Mouse (Mus musculus) liver, embryonic 16.5 days (tissue): ENCODE measurements around the gene Map3k21. TPM values are rescaled to one million over a fixed set of nuclear protein-coding genes. Genes with fewer than 3 reads are reported as not detected.

ENCODE experiments used
- ATAC-seq: fragments of 200-750 bp; cut with Nextera tagmentation; 2 replicates; pipeline ENCODE4 v1.8.0; 2017; ENCODE audit warnings: low read depth, mild to moderate bottlenecking, moderate number of reproducible peaks, moderate library complexity
- H3K27ac ChIP-seq: fragments of 300-500 bp; sonication (generic); 2 replicates; pipeline ENCODE4 v1.5.1; 2014; ENCODE audit warnings: mild to moderate bottlenecking, low read length
- H3K27me3 ChIP-seq: fragments of 300-500 bp; sonication (generic); 2 replicates; pipeline ENCODE4 v1.6.1; 2014; ENCODE audit warnings: low read depth, low read length, mixed read lengths; ENCODE audit not compliant: control insufficient read depth, insufficient read depth
- H3K36me3 ChIP-seq: fragments of 300-500 bp; sonication (generic); 2 replicates; pipeline ENCODE4 v1.6.1; 2014; ENCODE audit warnings: mild to moderate bottlenecking; ENCODE audit not compliant: control insufficient read depth, insufficient read depth
- H3K4me1 ChIP-seq: fragments of 300-500 bp; sonication (generic); 2 replicates; pipeline ENCODE4 v1.6.1; 2014; ENCODE audit warnings: low read depth, low read length, mixed read lengths; ENCODE audit not compliant: control insufficient read depth
- H3K4me2 ChIP-seq: fragments of 300-500 bp; sonication (generic); 2 replicates; pipeline ENCODE4 v1.6.1; 2014; ENCODE audit warnings: low read depth, low read length, mixed read lengths
- H3K4me3 ChIP-seq: fragments of 300-500 bp; sonication (generic); 2 replicates; pipeline ENCODE4 v1.5.1; 2014; ENCODE audit warnings: low read depth, mild to moderate bottlenecking, low read length
- H3K9ac ChIP-seq: fragments of 300-500 bp; sonication (generic); 2 replicates; pipeline ENCODE4 v1.6.1; 2014; ENCODE audit warnings: low read depth, low read length
- H3K9me3 ChIP-seq: fragments of 300-500 bp; sonication (generic); replicated peaks from 2 replicates; pipeline ENCODE4 v1.6.1; 2016; ENCODE audit warnings: low read length; ENCODE audit not compliant: control insufficient read depth
- WGBS: fragments of 180-500 bp; shearing (Covaris S2); extraction: QIAGEN DNeasy Blood & Tissue Kit; methylation state at CpG from one replicate; pipeline ENCODE4 v1.1.7; 2014; ENCODE audit not compliant: insufficient replicate concordance; 5-methylcytosine and 5-hydroxymethylcytosine counted together
- polyA plus RNA-seq: library from polyadenylated mRNA; unstranded; fragments of >200 nt; fragmentation: Nextera tagmentation; extraction: Ambion mirVana; gene quantifications from 2 replicates; pipeline ENCODE4 v1.2.1, GENCODE M21; 2015

Gene Map3k21
- polyA plus RNA-seq, 1 experiment from 2014 or later, result 0.21 TPM

DNA sequence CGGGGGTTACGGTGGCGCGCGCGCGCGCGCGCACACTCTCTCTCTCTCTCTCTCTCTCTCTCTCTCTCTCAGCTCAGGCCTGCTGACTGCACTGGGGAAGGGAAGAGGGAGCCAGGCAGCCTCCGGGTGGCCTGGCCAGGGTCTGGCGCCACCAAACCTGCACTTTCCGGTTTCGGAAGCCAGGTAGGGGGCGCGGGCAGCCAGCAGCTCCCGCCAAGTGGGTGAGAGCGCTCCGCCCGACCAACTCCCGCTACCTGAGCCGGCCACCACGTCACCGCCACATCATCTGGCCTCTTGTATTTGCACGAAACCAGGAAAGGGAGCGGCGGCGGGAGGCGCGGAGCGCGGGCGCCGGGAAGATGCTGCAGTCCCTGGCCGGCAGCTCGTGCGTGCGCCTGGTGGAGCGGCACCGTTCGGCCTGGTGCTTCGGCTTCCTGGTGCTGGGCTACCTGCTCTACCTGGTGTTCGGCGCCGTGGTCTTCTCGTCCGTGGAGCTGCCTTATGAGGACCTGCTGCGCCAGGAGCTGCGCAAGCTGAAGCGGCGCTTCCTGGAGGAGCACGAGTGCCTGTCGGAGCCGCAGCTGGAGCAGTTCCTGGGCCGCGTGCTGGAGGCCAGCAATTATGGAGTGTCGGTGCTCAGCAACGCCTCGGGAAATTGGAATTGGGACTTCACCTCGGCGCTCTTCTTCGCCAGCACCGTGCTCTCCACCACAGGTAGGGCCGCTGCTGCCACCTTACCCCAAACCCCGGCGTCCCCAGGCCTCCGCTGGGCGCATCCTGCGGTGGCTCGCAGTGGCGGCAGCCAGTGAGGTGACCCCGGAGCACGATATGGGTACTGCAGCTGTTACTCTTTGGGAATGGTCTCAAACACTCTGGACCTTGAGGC is 85.1 kb downstream of the Map3k21 start, which contains the start of gene Kcnk1:
TSS of gene Kcnk1 (plus strand) at position 70 of the 886 bp plus-strand sequence.
- no peaks in the 10 kb centered on the region for H3K9me3 ChIP-seq
- H3K4me2 ChIP-seq, result peak within 1 kb of the TSS; percentile 19
- no peak for ATAC-seq
- peaks cover 39% of the 10 kb centered on the region for H3K27me3 ChIP-seq
- no peaks in the 10 kb centered on the region for H3K36me3 ChIP-seq
- no peak within 1 kb of the TSS for H3K9ac ChIP-seq
- 1% methylated on average over 73 of the region's 73 CpGs for WGBS
- H3K4me3 ChIP-seq, result peak within 1 kb of the TSS; percentile 23; the same call in 1 of the 2 replicates
- no peak within 1 kb of the TSS for H3K27ac ChIP-seq
- no peaks in the 10 kb centered on the region for H3K4me1 ChIP-seq

DNA sequence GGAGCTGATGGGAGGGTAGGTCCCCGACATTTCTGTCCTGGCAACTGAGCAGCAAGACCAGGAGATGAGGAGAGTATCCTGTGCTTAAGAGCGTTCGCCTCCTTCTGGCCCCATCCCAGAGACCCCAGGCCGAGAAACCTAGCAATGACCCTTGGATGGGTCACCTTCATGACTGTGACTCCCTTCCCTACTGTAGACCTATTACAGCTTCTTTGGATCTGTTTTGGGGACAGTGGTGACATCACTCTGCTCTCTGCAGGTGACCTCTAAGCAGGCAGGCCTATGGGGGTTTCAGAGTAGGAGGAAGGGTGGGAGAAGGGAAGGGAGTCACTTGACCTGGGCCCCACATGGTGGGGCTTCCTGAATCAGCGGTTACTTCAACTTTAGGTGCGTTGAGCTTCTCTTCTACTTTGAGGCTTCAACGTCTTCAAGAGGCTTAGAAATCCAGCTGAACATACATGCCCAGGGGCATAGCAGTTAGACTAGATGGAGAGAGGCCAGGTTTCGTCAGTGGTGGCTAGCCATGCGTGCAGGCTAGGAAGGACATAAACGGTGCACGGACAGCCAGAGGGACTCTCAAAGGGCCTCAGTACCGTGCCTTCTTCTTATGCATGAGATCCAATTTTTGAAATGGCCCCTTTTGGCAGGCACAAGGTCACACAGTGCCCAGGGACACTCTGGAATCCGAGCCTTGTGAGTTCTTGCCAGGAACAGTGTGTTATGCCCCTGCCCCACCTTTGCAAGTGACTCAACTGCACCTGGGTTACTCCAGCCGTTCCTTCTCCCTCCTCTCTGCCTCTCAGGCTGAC is 86.0 kb downstream of the Map3k21 start:
- ATAC-seq, result no peak
- Histone ChIP-seq H3K9ac (no peak overlapping the region), H3K4me2 (no peak overlapping the region), H3K27ac (no peak overlapping the region), H3K4me1 (no peaks in the 10 kb centered on the region), H3K9me3 (no peaks in the 10 kb centered on the region), H3K27me3 (peaks cover 39% of the 10 kb centered on the region), H3K36me3 (no peaks in the 10 kb centered on the region), H3K4me3 (no peak overlapping the region)
- WGBS, result 17% methylated on average over 14 of the region's 14 CpGs

DNA sequence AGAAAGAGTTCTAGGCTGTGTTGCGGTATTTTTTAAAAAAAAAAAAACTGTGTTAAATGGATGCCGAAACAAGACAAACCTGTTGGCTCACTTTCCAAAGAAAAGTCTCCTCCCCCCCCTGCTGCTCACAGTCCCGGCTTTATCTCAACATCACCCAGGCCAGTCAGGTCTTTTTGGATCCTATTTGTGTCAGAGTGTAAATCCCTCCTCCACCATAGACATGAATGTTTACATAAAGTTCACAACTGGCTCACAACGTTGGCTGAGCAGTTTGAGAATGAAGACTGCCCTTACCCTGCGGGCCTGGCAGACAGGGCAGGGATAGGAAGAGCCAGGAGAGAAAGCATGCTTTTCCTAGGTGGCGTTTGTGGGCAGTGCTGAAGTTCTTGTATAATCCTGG is 86.7 kb downstream of the Map3k21 start:
- ATAC-seq, result no peak
- Histone ChIP-seq H3K4me1 (no peaks in the 10 kb centered on the region), H3K4me2 (no peak overlapping the region), H3K4me3 (no peak overlapping the region), H3K27ac (no peak overlapping the region), H3K9ac (no peak overlapping the region), H3K9me3 (no peaks in the 10 kb centered on the region), H3K27me3 (peaks cover 39% of the 10 kb centered on the region), H3K36me3 (no peaks in the 10 kb centered on the region)
- WGBS, result 32% methylated on average over 6 of the region's 6 CpGs

Other genes with a start within 250 kb of the Map3k21 start
- gene Map10, start 240.6 kb upstream of the Map3k21 start, polyA plus RNA-seq, result 0.63 and 0.78 TPM in 2 replicates
- 11.0 and 12.2 TPM in 2 replicates for gene Ntpcr, start 180.5 kb upstream of the Map3k21 start, polyA plus RNA-seq
- 0.06 and 0.07 TPM in 2 replicates for gene Pcnx2, start 12.1 kb upstream of the Map3k21 start, polyA plus RNA-seq
- gene Kcnk1, start 84.7 kb downstream of the Map3k21 start, polyA plus RNA-seq, result 0.13 and 0.61 TPM in 2 replicates